Mouse (Mus musculus) gastrocnemius, adult 8-10 months (tissue): ENCODE measurements at regions not wholly inside any gene's neighbourhood (a gene's known extent, or its start where the extent isn't known, plus 50 kb on each side); places are given as distances from the start of the nearest gene placed in this dataset.

Experiments used
- DNase-seq, 2 experiments: peaks; one replicate each; pipeline ENCODE4 v3.0.0; 2022; ENCODE audit warnings: low spot score in 2 of 2

DNA sequence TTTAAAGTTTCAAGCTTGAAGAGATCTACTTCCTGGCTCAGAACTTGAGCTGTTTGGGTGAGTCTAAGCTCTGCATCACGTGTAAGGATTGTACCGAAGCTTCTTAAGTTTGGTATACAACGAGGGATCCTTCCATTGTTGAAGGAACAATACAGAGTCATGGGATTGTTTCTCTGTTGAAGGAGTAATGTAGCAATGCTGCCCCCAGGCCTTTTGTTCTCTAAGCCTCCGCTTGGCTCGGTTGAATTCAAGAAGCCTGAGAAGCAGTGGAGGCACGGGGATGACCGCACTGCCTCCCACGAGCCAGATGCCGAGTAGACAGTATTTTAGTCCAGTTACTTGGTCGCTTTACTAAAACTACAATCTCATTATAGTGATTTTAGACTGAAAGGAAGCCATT lies 90.9 kb upstream of the Nampt start:
- DNase-seq, result no peak

GRCm38 (mm10) chr12:32735224-32735623 lies 84.1 kb upstream of the Nampt start:
- DNase-seq, result no peak

DNA sequence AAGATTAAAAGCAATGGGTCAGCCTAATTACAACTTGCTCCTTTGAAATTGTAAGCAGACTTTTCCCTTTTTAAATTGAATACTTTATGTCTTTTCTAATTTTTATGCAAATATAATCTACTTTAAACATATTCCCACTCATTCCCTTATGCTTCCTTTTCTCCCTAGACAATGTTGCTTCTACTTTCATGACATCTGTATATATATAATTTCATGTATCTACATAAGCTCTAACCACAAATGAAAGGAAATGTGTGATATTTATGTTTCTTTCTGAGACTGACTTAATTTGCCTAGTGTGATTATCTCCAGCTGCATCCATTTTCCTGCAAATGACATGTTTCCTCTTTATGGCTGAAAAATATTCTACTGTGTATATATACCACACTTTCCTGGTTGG lies 77.9 kb upstream of the Nampt start:
- DNase-seq, result no peak

- DNase-seq, result no peak
These were observed 61.8 kb upstream of the Nampt start for GRCm38 (mm10) chr12:32757441-32758119.

DNA sequence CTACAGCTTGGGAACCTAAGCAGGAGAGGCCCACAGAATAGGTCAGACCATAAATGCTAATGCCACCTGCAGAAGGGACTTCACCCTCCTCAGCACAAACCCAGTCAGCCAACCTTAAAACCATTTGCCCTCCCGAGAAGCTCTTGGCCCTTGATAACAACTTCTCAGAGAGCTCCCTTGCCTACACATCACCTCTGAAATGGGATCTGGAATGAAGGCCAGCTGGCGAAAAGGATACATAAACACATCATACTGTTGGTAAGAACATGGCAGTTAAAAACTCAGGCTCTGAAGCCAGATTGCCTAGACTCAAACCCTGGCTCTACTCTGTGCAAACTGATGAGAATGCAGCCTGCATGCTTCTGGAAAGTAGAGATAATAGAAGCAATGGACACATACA lies 61.2 kb upstream of the Nampt start:
- no peak for DNase-seq

DNA sequence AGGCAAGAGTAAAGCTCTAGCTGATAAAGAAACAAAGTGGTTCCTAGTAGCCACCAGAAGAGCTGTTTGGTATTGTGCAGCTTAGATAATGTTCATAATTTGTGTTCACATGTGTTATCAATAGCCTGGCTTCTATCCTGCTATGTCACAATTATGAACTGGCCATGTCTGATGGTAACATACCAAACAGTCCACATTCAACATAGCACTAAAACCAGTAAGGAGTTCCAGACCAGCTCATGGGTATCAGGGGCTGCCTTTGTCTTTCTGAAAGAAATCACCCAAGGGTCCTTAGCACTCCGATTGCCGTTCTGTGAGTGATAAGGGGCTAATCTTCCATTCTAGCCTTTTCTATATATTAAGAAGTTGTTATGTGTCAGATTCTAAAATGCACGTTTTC lies 58.7 kb upstream of the Nampt start:
- DNase-seq, result no peak

DNA sequence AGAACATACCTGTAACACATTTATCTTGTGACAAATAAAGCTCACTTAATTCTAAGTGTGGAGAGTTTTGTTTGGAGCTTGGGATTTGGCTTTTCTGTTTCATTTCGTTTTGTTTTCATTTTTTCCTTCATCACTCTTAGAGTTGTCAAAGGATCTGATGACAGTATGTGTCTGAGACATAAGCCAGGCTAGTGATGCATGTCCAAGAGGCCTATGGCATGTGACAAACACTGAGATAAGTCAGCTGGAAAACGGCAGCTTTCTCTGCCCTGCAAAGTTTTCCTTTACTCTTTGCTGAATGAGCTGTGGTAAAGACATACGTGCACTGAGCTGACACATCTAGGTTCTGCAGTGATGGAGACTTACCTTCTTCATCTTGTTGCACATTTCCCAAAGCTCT lies 58.3 kb upstream of the Nampt start:
- DNase-seq, result no peak

DNA sequence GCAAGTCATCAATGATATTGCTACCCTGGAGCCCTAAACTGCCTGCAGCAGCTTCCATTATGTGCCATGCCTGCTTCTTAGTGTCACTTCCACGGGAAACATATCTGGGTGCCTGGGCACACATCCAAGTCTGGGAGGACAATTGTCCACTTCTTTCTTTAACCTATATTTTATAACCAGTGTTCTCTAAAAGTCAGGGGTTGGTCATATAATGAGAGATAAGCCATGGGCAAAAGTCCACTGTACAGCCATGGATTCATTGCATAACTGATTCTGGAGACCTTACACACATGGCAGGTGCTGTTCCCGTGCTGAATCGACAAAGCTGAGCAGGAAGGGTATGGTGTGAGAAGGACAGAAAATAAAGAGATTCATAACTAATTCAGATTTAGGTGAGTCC lies 55.1 kb upstream of the Nampt start:
- no peak for DNase-seq

- no peak for DNase-seq
These were observed 54.6 kb upstream of the Nampt start for GRCm38 (mm10) chr12:32764747-32765146.

DNA sequence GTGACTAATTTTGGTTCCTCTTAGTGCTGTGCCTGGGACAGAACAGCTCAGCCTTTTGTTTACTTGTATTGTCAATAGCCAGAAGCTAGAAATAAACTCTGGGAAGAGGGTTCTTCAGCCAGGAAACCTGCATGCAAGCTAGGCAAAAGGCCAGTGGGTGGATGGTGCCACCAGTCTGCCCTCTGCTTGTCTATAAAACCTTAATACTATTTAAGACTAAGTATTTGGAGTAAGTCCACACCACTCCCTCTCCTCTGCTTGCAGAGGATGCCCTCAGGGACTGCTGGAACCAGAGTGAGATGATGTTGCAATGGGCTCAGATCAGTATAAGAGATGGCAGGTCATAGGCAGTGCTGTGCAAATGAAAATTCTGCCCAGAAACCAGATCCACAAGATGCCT lies 53.5 kb upstream of the Nampt start:
- peak in 1 of 2 experiments; percentile 34 for DNase-seq

DNA sequence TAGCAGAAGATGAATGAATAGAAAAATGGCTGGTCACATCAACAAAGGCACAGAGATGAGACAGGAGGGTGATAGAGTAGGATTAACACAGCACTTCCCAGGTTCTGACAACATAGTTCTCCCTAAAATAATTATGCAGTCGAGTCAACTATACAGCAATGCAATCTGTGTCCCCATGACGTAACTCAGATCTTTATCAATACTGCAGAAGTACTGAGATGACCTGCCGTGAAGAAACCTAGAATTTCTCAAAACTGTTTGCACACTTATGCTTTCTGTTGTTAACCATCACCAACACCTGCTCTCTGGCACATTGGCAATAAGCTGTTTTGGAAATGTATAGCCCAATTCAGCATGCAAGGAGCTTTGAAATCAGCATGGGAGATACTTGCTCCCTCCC lies 52.8 kb upstream of the Nampt start:
- no peak for DNase-seq

DNA sequence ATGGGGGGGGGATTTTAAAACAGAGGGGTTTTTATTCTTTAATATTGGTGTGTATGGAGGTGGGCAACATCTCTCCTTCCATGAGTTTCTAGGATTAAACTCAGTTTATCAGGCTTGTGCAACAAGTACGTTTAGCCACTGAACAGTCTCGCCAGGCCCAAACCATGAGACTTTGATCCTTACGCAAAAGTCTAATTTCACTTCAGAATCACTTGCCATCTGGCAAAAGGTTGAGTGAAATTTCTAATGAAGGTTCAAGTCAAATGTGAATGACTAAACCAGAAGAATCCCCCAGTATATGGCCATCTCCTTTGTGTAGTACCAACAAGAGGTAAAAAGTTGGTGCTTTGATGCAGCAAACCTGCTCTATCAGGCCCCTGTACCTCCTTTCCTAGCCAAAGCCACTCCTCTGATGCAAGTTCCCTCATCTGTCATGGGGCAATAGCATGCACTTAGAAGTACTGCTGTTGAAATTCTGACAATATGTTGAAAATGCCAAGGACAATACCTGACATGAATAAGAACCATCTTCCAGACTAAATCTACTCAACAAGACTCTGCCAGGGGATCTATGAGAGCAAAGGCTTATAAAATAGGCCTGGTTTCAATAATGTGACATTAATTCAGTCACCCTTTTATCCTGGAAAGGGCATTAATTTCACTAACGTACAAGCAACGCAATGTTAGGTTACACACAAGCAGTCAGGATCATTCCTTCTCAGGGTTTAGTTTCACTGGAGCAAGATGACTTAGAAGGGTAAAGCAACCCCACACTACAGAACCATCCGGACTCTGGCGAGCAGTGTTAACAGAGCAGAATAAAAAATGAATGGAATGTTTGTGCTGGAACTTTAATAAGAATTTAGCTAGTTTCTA lies 51.9 kb upstream of the Nampt start:
- DNase-seq, result no peak

- DNase-seq, result peak in 1 of 2 experiments; percentile 8
These were observed 51.1 kb upstream of the Nampt start for GRCm38 (mm10) chr12:32768082-32768743.

DNA sequence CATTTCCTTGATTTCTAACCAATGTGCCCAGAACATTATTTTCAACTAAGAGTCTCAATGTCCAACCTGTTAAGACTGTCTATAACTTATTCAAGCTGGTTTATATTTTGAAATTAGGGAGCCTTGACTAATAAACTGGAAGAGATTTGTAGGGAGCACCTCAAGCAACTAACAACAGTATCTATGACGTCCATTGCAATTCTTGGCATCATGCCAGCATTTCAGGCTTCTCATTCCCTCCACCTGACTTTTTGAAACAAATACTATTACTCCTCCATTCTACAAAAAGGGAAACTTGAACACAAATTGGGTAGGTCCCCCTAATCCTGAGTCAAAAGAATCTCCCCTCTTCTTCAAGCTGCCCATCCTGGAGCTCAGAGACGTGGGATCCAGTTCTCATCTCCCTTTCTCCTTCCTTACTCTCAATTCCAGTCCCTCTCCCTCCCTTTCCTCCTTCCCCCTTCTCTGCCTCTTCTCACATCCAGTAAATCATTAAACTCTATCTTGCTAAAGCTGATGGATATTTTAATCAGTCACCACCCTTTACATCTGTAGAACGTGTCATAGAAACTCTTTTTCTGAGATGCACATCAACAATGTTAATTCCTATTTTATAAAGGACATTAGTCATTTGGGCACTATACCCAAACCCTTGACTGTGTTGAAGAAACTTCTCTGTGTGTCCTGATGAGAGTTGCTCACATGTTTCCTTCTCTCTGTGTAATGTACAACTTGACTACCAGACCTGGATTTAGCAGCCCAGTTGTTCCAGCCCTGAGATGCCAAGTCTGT lies 50.4 kb upstream of the Nampt start:
- no peak for DNase-seq
